Mouse (Mus musculus): ENCODE data around the gene Sorl1. TPM values are rescaled to one million over a fixed set of nuclear protein-coding genes. Genes with fewer than 3 reads are reported as not detected.

The Sorl1 gene
- 16.3 and 20.9 TPM in 2 replicates for total RNA-seq (2021)
- long read RNA-seq, full-length matches to known transcripts, result 3 of 11 reads
- long read RNA-seq, partial matches to known transcripts, result 8 of 11 reads
- long read RNA-seq, other reads (novel, unspliced or antisense), result 0 of 11 reads

DNA sequence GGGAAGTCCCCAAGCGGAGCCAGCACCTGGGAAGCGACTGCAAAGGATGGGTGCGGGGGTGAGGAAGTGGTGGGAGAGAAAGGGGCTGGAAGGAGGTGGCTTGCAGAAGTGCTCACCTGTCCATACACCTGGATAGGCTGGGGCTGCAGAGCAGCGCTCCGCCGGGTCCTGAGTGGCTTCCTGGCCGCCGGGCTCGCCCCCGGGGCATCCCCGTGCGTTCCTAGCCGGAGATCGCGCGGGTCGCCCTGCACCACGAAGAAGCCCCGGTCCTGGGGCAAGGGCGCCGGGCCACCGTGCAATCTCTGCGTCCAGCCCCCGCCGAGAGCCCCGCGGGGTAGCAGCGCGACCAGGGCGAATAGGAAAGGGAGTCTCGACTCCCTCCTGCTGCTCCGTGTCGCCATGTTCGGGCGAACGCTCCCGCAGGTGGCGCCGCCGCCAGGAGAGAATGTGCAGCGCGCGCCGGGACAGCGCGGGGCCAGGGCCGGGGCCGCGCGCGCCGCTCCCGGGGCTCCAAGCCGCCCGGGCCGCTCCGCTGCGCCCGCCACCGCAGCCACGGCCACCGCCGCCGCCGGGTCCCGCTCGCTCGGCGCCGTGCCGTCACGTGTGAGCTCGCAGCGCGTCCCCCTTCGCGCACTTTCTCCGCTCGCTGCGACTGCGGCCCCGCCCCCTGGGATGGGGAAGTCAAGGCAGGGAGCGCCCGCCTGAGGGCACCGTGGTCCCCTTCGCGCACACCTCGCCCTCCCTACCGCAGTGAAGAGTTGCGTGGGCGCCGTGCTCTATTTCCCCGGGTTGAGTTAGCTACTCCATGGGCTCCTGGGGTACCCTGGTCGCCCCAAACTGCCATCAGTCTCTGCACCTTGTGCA is at the start of gene Sorl1:
Sorl1 (minus strand) TSS at position 585 of the 864 bp plus-strand sequence.
- DNase-seq, result peak; percentile 81

DNA sequence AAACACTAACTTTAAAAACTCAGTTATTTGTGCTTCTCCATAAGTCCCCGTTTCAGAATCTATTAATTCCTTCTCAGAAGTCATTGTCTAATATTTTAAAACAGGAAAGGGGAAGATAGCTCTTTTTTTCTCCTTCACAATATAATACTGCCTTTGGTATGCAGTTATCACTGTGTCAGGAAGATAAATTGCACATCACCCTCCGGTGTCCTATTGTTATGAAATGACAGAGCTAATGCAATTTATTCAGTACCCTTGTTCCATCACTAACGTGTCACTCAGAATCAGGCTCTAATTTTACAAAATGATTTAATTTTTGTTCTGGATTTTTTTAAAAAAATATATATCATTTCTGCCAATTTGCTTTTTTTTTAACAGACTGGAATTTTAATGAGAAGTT is 49.7 kb upstream of the Sorl1 start:
- no peak for DNase-seq

DNA sequence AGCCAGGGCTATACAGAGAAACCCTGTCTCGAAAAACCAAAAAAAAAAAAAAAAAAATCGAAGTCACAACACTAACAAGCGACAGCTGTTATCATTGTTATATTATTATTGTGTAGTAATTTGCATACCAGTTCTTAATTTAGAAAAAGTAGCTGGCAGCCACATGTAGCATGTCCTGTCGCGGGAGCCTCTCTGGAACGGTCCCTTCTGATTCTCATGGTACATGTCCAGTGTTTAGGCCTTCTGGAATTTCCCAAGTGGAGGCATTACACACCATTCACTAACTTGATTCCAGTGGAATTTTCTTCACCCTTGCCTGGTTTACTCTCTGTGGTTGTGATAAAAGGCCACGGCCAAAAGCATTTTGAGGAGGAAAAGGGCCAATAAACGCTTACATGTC is 45.4 kb upstream of the Sorl1 start:
- no peak for DNase-seq

DNA sequence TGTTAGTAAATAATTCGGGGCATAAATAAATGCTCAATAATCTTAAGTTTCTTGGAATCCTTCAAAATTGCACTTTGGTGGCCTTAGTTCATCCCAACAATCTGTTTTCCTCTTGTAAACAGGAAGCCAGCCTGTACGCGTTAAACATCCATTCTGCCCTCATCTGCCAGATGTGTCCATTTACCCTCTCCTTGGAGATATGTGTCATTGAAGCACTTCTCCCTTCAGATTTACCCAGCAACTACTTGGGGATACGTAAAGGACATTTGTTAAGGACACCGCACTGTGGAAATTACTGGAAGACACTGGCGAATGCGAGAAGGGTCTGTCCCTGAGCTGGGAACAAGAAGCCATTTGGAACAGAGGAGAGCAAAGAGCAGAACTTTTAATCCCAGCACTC is 44.9 kb upstream of the Sorl1 start:
- DNase-seq, result no peak

DNA sequence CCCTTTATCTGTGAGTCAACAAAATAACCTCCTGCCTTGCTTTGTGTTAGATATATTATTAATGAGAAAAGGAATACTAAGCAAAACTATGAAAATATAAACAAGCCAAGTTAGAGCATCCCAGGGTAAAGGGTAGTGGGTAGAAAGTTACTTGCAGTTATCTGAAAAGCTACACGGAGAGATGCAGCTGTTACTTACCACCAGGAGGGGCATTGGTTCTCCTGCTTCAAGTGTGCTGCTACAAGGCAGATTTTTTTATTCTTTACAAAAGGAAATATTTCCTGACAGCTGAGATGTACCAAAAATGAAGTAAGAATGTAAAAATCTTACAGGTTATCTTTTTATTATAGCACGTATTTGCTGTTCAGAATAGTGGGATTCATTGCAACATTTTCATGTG is 40.8 kb upstream of the Sorl1 start:
- DNase-seq, result no peak

DNA sequence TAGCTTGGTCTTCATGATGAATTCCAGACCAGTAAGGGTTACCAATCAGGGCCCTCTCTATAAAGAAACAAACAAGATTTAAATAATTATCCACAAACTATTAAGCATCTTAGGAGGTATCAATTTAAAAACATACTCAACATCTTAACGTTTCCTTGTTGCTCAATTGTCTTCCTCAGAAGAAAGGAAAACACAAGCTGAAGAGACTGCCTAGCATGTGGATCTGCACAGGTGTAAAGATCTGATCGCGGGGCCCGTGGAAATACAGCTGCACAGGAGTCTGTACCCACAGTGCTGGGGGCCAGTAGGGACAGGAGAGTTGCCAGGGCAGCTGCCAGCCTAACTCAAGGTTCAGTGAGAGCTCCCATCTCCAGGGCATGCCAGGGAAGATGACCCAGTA is 38.9 kb upstream of the Sorl1 start:
- no peak for DNase-seq

DNA sequence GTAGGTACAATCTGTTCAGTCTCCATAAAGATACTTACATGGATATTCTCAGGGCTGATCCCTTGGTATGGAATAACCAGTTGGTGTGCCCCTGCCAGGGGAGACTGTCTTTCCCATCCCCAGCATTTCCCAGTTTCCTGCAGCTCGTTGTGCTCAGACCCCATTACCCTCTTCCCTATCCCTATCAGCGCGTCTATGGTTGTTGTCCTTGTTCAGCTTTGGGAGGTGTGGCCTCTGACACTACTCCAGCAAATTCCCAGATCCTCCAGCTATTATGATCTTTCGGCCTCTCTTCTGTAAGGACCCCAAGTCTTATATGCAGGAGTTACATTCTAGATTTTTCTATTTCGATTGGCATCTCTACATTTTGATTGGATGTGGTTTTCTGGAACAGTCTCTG is 35.3 kb upstream of the Sorl1 start:
- no peak for DNase-seq

DNA sequence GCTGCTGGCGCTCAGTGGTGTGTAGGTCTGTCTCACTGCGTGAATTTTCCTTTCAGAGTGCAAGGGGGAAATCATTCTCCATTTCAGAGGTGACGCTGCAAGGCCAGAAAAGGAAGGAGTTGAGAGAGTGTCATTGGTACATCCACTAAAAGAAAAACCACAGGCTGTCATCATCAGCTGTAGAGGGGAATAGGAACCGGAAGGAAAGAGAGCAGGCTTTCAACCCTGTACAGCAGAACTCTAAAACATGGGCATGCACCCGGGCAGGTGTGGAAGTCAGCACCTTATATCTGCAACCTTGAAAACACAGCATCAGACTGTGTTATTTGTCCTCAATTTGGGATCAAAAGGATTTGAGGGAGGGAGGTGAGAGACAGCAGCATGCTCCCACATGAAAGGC is 34.6 kb upstream of the Sorl1 start:
- no peak for DNase-seq

DNA sequence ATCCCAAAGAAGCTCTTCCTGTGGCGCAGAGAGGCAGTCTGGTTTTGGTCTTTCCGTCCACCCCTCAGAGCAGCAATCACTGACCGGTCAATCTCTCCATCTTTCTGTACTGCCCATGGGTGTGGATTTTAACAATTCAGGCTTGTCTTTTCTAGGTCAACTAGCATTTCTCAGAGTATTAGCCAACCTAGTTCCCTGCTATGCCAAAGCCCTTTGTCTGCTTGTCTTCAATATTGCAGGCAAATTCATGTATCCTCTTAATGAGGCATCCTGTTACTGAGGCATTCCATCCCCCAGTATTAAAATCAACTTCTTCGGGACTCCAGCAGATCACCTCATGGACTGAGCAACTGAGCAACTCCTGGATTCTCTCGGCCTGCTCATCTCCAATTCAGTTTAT is 33.9 kb upstream of the Sorl1 start:
- no peak for DNase-seq

DNA sequence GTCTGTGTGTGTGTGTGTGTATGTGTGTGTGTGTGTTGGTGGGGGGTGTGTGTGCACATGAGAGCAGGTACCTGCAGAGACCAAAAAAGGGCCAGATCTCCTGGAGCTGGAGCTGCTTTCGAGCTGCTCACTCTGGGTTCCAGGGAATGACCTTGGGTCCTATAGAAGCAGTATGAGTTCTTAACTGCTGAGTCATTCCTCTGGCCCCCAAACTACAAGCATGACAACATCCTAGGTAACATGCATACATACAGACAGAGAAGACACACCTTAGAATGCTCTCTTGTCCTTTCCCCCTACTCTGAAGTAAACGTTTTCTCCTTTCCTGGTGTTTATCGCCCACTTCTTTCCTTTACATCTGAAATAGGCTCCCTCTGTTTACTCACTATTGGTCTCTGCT is 32.5 kb upstream of the Sorl1 start:
- DNase-seq, result no peak

DNA sequence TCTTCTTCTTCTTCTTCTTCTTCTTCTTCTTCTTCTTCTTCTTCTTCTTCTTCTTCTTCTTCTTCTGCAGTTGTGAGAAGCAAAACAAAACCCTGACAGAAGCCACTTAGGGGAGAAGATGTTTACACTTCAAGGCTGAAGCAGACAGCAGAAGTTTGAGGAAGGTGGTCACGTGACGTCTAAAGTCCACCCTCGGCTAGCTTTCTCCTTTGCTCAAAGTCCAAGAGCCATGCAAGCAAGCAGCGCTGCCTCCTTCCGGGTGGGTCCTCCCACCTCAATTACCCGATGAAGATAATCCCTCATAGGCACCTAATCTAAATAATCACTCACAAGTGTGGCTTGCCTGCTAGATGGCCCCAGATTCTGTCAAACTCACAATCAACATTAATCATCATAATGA is 30.6 kb upstream of the Sorl1 start:
- no peak for DNase-seq

DNA sequence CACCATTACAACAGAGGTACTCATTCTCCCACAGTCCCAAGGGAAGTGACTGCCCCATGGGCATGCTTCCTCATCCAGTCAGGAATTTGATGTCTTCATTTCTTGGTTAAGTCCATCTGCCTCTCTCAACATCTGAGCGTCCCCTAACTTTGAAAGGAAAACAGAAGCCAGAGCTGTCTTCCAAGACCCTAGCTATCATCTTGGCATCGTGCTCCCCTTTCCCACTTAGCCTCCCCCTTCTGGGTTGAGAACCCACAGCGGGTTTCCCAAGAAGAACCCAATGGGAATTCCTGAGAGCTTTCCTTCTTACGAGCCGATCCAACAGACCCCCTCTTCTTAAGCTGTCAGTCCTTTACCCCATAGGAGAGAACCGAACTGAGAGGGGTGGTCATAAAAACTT is 24.7 kb upstream of the Sorl1 start:
- DNase-seq, result no peak

DNA sequence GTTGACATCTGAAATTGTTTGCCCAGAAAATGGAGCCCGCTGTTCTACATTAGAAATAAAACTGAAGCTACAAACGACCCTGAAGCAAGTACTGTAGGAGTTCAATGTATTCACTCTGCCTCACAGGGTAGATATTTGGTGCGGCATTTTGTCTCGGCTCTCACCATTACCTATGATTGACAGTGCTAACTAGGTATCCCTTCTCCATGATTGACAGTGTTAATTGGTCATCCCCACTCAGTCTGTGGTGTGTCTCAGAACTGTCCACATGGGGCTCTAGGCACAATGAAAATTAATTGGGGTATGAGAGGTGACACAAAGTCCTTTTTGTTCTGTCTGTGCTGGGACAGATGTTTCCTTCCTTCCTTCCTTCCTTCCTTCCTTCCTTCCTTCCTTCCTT is 23.9 kb upstream of the Sorl1 start:
- no peak for DNase-seq

DNA sequence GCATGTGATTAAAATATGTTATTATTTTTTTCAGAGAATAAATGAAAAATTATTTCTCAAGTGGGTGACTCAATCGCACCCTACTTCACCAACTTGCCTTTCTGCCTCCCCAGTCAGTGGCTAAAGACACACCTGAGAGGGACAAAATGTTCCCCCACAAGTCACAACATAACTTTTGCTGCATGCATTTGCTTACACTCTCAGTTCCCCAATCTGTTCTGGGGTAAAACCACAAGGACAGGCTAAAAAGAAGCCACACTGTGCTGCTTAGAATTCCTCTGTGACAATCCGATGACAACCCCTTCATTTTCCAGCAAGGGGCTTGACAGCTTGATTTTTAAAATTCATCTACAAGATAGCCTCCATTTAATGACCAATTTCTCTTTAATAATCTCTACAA is 22.4 kb upstream of the Sorl1 start:
- no peak for DNase-seq

DNA sequence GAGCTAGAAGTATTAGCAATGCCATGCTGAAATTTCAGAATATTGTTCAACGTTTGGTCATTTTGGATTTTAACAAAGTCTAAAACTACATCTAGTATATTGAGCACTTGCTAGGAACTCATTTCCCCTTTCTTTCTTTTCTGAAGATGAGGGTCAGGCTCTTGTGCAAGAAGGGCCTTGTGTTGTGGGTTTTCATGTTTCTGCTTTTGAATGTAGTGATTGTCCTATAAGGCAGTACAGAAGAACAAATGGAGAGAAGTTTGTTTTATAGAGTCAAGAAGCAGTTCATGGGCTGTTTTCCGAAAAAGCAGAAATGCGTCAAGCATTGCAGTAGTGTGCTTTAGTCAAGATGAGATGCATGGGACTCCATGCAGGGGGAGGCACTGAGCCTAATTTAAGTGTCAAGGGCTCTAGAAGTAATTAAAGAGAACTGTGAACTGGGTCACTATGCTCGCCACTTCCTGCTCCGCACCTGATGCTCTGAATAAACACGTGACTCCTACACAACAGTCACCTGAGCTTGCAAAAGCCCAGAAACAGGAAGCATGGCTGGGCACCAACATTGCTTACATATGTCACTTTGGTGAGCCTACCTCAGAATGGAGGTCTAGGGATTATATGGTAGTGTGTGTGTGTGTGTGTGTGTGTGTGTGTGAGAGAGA is 17.6 kb upstream of the Sorl1 start:
- no peak for DNase-seq

DNA sequence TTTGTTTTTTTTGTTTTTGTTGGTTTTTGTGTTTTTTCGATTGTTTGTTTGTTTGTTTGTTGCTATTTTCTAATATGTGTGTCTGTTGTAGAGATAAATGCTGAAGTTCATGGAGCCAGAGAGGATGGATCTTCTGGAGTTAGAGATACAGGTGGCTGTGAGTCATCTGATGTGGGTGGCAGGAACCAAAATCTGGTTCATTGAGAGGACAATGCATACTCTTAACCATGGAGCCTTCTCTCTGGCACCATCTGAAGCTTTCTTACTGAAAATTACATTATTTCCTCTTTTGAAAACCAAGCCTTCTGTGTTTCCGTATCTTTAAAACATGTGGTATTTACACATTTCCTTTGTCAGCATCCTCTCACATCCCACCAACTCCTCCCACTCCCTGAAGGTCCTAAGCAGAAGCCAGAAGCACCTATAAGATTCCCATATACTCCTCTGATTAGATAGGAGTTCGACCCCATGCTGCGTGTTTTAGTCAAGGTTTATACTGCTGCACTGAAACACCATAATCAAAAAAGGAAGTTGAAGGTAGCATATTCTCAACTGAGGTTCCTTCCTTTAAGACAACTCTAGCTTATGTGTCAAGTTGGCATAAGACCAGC is 14.3 kb upstream of the Sorl1 start:
- no peak for DNase-seq

DNA sequence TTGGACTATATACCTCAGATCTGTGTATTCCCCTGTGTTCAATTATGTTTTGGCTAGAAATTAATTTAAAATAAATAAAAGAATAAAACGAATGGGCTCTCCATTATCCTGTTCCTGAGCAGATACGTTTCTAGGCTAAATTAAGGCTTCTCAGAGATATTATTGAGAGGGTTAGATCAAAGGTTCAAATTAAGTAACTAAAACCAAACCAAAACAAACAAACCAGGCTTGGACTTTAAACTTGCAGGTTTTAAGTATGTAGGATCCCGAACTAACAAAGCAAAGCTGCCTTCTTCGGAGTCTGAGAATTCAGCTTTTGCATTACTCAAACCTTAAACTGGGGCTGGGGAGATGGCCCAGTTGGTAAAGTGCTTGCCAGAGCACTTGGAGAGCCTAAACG is 13.5 kb upstream of the Sorl1 start:
- no peak for DNase-seq

DNA sequence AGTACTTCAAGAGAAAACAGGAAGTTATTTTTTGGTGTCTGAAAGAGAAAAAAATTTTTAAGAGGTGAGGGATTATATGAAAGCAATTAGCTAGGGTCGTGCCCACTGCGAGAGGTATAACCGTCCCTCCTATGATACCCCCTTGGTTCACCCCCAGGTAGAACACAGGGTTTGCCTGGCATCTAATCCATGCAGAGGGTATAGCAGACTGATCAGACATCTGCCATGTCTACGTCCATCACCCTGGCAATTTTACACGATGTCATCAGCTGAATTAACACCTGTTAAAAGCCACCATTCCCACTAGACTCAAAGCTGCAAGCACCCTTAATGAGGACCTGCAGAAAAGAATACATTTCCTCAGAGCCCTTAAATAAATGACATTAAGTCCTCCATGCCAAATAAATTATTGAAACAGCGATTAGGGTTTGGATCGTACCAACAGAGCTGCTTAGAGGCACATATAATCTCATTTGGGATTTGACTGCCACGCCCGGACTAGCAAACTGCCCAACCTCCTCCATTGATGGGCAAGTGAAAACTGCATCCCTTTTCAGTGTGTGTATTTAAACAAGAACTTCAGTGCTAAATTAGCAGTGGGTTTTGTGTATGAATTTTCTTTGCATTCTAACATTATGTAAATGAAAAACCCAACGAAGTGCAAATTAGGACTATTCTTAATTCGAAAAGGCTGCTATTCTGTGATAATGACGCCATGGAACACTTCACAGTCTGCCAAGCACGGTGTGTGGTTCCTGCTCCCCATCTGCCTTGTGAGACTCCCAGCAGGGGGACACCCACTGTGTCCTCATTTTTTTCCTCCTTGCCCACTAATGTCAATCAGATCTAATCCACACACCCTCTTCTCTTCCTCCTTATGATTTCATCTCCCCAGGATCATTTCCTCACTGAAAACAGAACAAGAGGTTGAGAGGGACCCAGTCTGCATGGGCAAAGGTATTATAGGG is 7.0 kb upstream of the Sorl1 start:
- no peak for DNase-seq

DNA sequence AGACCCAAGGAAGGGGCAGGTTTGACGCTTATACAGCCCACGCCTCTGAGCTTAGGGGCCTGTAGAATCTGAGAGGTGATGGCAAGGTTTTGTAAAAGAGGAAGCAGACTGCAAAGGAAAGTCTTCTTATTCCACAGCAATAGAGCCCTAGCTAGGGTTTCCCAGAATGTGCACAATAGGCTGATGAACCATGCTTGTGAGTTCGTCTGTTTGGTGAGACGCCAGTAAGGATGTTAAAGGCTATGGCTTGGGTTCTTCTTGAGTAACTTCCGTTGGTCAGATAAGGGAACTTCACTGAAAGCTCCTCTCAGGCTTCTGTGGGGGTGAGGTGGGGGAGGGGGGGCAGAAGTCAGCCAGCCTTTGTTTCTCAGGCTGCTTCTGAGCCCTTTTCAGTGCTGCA is 3.9 kb upstream of the Sorl1 start:
- DNase-seq, result no peak

DNA sequence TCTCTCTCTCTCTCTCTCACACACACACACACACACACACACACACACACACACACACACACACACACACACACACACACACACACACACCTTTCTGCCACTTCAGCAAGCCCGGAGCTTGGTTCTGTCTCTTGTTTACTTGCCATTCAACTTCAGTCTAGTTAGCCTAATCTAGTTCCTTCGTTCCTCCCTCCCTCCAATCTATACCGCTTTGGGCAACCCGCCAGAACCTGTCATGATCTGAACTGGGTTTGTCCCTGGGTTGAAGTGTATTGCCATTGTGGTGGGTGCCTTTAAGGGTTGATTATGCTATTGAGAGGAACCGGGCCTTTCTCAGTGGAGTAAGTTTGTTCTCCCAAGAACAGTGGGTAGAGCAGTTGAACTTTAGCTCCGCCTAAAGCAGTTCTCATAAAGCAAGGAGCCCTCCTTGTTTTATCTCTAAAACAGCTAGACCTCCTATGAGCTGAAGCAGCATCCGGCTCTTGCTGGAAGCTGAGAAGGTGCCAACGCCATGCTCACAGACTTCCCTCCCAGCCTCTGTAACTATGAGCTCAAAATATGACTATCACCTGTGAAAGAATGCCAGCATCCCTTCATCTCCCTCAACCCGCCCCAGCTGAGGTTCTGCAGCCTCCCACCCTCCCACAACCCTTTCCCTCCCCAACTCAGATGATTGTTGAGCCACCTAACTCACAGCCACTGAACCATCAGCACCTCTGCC is 1.3 kb upstream of the Sorl1 start:
- DNase-seq, result no peak

DNA sequence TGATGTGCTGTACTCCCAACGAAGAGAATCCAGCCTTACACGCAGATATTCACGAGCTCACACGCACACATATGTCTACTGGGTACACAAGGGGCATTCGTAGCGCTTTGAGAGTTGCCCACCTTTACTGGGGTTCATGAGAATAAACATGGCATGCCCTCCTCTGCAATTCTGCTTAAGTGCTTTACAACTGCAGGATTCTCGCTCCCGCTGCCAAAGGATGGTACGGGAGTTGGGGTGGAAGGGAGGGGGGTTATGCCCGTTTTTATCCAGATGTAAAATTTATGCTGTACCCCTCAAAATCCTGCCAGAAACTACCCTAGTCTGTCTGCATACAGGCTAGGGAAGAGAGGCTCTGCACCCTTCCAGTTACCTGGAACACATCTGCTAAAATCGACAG is 893 bp downstream of the Sorl1 start:
- no peak for DNase-seq
